Mouse (Mus musculus) liver, adult 2 months (tissue): ENCODE data around the gene Tmem230.

Source experiments
- CTCF ChIP-seq: fragments of 200-500 bp; IDR thresholded peaks from 2 replicates; pipeline ENCODE4 v1.5.1; 2011; ENCODE audit warnings: low read depth, low read length, control low read depth
- POLR2A ChIP-seq: fragments of 200-500 bp; IDR thresholded peaks from 2 replicates; pipeline ENCODE4 v1.6.1; 2011; ENCODE audit warnings: low read length, control low read depth; ENCODE audit not compliant: insufficient read depth; ENCODE audit errors: extremely low read depth

GRCm38 (mm10) chr2:132190602-132191161 is 56.9 kb downstream of the Tmem230 start:
- TF ChIP-seq CTCF (no peak), POLR2A (no peak)
